Mouse (Mus musculus): ENCODE measurements at regions not wholly inside any gene's neighbourhood (a gene's known extent, or its start where the extent isn't known, plus 50 kb on each side); places are given as distances from the start of the nearest gene placed in this dataset.

DNA sequence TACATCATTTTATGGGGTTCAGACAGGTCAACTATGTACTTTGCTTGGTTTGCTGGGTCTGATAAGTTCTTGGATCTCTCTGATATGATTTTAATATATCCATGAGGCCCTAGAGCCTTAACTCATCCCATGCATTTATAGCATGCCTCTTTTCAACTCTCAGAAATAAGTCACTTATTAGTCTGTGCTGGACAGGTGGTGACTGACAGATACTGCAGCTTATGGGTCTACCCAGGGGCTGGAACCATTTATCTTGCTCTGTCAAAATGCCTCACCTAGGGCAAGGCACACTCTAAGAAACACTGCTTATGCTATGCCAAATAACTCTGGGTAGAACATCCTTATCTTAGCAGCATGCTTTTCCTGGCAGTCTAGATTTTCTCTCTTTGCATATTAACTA is 225.6 kb downstream of the Mbnl1 start:
- TF ChIP-seq CTCF (IDR thresholded peaks at IDR 0.05; ENCODE audit: extremely low read depth, insufficient read depth, low read length), result no peak
- TF ChIP-seq POLR2A (IDR thresholded peaks at IDR 0.05; ENCODE audit: extremely low read depth, insufficient read depth, low read length), result no peak
- H3K27ac ChIP-seq (ENCODE audit: insufficient read depth, low read length), result no peak overlapping the region

DNA sequence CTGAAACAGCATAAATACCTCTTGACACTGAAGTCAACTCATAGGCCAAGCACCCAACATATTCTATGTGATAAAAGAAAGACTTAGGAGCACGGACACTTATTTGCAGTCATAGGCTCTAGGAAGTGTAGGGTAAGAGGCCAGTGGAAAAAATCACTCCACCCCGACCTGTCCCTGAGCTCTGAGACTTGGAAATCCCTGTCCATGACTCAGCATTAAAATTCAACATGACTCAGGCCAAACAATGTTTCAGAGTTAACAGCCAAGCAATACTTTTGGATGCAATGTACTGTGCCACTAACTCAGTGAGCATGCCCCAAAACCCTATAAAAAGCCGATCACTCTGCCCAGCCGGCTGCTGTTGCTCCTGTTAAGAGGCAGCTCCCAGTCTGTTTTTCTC is 234.5 kb downstream of the Mbnl1 start:
- TF ChIP-seq CTCF (IDR thresholded peaks at IDR 0.05; ENCODE audit: extremely low read depth, insufficient read depth, low read length) (no peak), POLR2A (IDR thresholded peaks at IDR 0.05; ENCODE audit: extremely low read depth, insufficient read depth, low read length) (no peak)
- H3K4me1 ChIP-seq (ENCODE audit: control insufficient read depth, insufficient read depth, low read length), result no peaks in the 10 kb centered on the region

More for the DNA sequence above, 225.6 kb downstream of the Mbnl1 start:
- Histone ChIP-seq H3K4me1 (ENCODE audit: control insufficient read depth, insufficient read depth, low read length) (no peaks in the 10 kb centered on the region), H3K4me3 (ENCODE audit: insufficient read depth, low read length) (no peak overlapping the region)

DNA sequence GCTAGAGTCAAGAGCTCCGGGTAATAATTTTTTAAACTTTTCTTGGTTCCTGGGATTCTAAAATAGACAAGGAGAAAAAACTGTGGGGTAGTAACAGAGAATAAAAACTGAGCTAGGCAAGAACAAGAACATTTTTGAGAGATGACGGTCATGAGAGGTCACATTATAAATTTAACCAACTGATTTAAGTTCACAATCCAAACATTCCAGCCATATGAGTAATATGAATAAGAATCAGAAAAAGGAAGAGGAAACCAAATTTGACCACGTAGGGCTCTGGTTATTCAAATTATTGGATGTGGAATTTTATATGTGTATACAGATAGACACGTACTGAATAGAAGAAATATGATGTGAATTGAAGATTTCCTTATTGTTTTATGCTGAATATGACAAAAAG is 240.3 kb downstream of the Mbnl1 start:
- TF ChIP-seq CTCF (IDR thresholded peaks at IDR 0.05; ENCODE audit: extremely low read depth, insufficient read depth, low read length) (no peak), POLR2A (IDR thresholded peaks at IDR 0.05; ENCODE audit: extremely low read depth, insufficient read depth, low read length) (no peak)
- Histone ChIP-seq H3K4me3 (ENCODE audit: insufficient read depth, low read length) (no peak overlapping the region), H3K27ac (ENCODE audit: insufficient read depth, low read length) (no peak overlapping the region), H3K4me1 (ENCODE audit: control insufficient read depth, insufficient read depth, low read length) (no peaks in the 10 kb centered on the region)

More for the DNA sequence above, 234.5 kb downstream of the Mbnl1 start:
- Histone ChIP-seq H3K27ac (ENCODE audit: insufficient read depth, low read length) (no peak overlapping the region), H3K4me3 (ENCODE audit: insufficient read depth, low read length) (no peak overlapping the region)

DNA sequence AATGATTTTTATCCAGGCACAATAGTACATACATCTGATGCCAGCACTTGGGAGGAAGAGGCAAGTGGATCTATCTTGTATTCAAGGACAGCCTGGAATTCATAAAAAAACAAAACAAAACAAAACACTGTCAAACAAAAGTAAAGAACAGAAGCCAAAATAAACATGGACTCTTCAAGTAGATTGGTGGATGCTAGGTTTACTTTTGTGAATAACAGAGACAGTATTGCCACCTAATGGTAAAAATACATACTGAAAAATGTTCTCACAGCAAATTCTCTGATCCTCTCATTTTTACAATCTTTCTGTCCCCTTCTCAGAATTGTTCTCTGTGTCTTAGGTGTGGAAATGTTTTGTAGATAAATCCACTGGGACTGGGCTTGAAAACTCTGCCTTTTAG is 247.7 kb downstream of the Mbnl1 start:
- no peak for TF ChIP-seq POLR2A (IDR thresholded peaks at IDR 0.05; ENCODE audit: extremely low read depth, insufficient read depth, low read length)
- TF ChIP-seq CTCF (IDR thresholded peaks at IDR 0.05; ENCODE audit: extremely low read depth, insufficient read depth, low read length), result no peak
- no peak overlapping the region for H3K4me3 ChIP-seq (ENCODE audit: insufficient read depth, low read length)
- H3K4me1 ChIP-seq (ENCODE audit: control insufficient read depth, insufficient read depth, low read length), result no peaks in the 10 kb centered on the region
- no peak overlapping the region for H3K27ac ChIP-seq (ENCODE audit: insufficient read depth, low read length)

DNA sequence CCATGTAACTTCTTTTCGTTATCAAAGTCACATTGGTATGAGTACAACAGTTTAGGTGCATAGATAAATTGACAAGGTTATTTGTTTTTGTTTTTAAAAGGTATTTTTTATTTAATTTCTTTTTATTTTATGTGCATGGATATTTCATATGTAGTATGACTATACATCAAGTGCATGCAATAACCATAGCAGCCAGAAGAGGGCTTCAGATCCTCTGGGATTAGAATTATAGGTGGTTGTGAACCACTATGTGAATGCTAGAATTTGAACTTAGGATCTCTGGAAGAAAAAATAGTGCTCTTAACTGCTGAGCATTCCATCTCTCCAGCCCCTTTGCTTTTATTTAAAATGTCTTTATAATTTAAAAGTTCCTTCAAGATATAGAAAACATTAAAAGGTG is 258.7 kb downstream of the Mbnl1 start:
- Histone ChIP-seq H3K4me3 (ENCODE audit: insufficient read depth, low read length) (no peak overlapping the region), H3K4me1 (ENCODE audit: control insufficient read depth, insufficient read depth, low read length) (no peaks in the 10 kb centered on the region), H3K27ac (ENCODE audit: insufficient read depth, low read length) (no peak overlapping the region)
- TF ChIP-seq CTCF (IDR thresholded peaks at IDR 0.05; ENCODE audit: extremely low read depth, insufficient read depth, low read length) (no peak), POLR2A (IDR thresholded peaks at IDR 0.05; ENCODE audit: extremely low read depth, insufficient read depth, low read length) (no peak)

DNA sequence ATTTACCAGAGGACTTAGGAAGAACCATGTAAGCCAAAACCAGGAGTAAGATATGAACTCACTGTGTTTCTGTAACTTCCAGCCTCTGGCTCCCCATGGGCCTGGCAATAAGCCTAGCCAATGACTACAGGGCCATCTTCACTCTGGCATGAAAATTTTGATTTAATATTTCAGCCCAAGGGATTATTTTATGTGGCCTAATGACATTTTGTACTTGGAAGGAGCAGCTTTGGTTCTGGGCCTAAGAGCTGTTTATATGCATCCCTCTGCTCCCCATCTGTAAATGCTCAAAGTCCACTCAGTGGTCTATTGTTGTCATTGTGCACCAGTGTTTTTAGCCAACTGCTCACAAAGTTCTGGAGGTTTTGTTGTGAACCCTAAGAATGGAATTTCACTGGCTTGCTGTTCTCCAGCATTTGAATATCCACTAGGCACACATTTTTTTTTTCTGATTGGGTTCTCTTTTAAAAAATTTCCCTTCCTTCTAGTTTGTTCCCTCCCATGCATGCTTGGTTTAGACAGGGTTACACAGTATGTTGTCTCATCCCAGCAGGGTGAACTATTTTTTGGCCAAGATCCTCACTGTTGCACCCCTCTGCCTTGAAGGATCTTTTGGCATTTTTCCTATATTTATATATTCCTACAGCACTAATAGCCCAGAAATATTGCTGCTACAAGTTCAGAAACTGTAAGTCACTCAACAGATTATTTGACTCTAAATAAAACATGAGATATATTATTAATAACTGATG is 261.9 kb upstream of the P2ry1 start:
- no peak for TF ChIP-seq CTCF (IDR thresholded peaks at IDR 0.05; ENCODE audit: extremely low read depth, insufficient read depth, low read length)
- TF ChIP-seq POLR2A (IDR thresholded peaks at IDR 0.05; ENCODE audit: extremely low read depth, insufficient read depth, low read length), result no peak
- no peak overlapping the region for H3K4me3 ChIP-seq (ENCODE audit: insufficient read depth, low read length)
- H3K27ac ChIP-seq (ENCODE audit: insufficient read depth, low read length), result no peak overlapping the region
- no peaks in the 10 kb centered on the region for H3K4me1 ChIP-seq (ENCODE audit: control insufficient read depth, insufficient read depth, low read length)

DNA sequence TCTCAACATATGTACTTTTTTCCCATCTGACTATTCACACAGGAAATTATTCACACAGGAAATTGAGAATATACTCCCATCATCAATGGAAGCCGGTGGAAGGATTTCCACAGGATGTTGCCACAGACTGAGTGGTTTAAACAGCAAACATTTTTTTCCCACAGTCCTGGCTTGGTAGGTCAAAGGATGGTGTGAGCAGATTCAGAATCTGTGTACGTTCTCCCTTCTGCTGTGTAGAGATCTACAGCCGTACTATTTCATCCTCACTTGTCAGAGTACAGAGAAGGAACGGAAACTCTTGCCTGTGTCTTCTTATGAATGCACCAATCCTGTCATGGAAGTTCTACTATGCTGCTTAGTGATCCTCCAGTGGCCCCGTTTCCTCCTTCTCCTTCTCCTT is 261.2 kb upstream of the P2ry1 start:
- Histone ChIP-seq H3K4me1 (ENCODE audit: control insufficient read depth, insufficient read depth, low read length) (no peaks in the 10 kb centered on the region), H3K4me3 (ENCODE audit: insufficient read depth, low read length) (no peak overlapping the region), H3K27ac (ENCODE audit: insufficient read depth, low read length) (no peak overlapping the region)
- TF ChIP-seq POLR2A (IDR thresholded peaks at IDR 0.05; ENCODE audit: extremely low read depth, insufficient read depth, low read length), result no peak
- TF ChIP-seq CTCF (IDR thresholded peaks at IDR 0.05; ENCODE audit: extremely low read depth, insufficient read depth, low read length), result no peak

DNA sequence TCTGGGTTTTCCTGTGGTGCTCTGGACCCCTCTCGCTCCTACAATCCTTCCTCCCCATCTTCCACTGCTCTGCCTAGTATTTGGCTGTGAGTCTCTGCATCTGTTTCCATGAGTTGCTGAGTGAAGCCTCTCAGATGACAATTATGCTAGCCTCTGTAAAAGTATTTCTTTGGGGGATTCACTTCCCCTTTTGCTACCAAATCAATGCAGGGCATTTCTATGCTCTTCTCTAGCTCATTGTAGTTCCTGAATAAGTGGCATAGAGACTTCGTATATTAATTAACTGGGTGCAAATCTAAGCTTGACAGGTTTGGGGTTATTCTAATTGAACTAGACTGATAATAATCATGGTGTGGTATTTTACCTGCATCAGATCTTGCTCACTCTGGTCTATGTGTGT is 260.4 kb upstream of the P2ry1 start:
- Histone ChIP-seq H3K4me1 (ENCODE audit: control insufficient read depth, insufficient read depth, low read length) (no peaks in the 10 kb centered on the region), H3K27ac (ENCODE audit: insufficient read depth, low read length) (no peak overlapping the region), H3K4me3 (ENCODE audit: insufficient read depth, low read length) (no peak overlapping the region)
- TF ChIP-seq CTCF (IDR thresholded peaks at IDR 0.05; ENCODE audit: extremely low read depth, insufficient read depth, low read length) (no peak), POLR2A (IDR thresholded peaks at IDR 0.05; ENCODE audit: extremely low read depth, insufficient read depth, low read length) (no peak)

DNA sequence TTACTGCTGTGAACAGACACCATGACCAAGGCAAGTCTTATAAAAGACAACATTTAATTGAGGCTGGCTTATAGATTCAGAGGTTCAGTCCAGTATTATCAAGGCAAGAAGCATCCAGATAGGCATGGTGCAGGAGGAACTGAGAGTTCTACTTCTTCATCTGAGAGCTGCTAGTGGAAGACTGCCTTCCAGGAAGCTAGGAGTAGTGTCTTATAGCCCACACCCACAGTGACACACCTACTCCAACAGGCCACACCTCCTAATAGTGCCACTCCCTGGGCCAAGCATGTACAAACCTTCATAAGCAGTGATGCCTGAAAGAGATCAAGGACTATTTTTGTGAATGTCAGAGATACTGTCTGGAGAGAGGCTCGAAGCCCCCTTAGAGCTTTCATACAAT is 257.5 kb upstream of the P2ry1 start:
- no peaks in the 10 kb centered on the region for H3K4me1 ChIP-seq (ENCODE audit: control insufficient read depth, insufficient read depth, low read length)
- H3K4me3 ChIP-seq (ENCODE audit: insufficient read depth, low read length), result no peak overlapping the region
- H3K27ac ChIP-seq (ENCODE audit: insufficient read depth, low read length), result no peak overlapping the region
- TF ChIP-seq POLR2A (IDR thresholded peaks at IDR 0.05; ENCODE audit: extremely low read depth, insufficient read depth, low read length) (no peak), CTCF (IDR thresholded peaks at IDR 0.05; ENCODE audit: extremely low read depth, insufficient read depth, low read length) (no peak)

DNA sequence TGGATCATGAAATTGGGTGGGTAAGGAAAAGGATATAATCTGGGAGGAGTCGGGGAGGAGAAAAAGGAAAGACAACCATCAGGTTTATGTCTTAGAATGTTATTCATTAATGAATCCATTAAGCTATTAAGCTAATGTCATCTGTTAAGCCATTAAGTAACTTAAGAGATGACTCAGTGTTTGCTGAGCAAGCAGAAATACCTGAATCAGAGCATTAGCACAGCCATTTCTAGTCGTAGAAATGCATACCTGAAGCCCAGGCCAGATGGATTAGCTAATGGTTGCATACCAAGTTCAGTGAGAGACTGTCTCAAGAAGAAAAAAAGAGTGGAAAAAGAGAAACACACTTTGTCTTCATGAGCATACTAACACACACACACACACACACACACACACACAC is 244.0 kb upstream of the P2ry1 start:
- no peak overlapping the region for H3K4me3 ChIP-seq (ENCODE audit: insufficient read depth, low read length)
- H3K27ac ChIP-seq (ENCODE audit: insufficient read depth, low read length), result no peak overlapping the region
- no peak for TF ChIP-seq POLR2A (IDR thresholded peaks at IDR 0.05; ENCODE audit: extremely low read depth, insufficient read depth, low read length)
- no peak for TF ChIP-seq CTCF (IDR thresholded peaks at IDR 0.05; ENCODE audit: extremely low read depth, insufficient read depth, low read length)
- H3K4me1 ChIP-seq (ENCODE audit: control insufficient read depth, insufficient read depth, low read length), result no peaks in the 10 kb centered on the region

Data from cortical plate, adult 2 months (tissue).